Mouse (Mus musculus) lung, postnatal 0 days (tissue): Measurements from ENCODE around the gene Sptb.

Experiments used
- CTCF ChIP-seq: IDR thresholded peaks from 2 replicates; pipeline ENCODE4 v1.5.1; 2016; ENCODE audit warnings: antibody characterized with exemption, mild to moderate bottlenecking
- EP300 ChIP-seq: IDR thresholded peaks from 2 replicates; pipeline ENCODE4 v1.6.1; 2016; ENCODE audit warnings: antibody characterized with exemption, mild to moderate bottlenecking, control low read depth

DNA sequence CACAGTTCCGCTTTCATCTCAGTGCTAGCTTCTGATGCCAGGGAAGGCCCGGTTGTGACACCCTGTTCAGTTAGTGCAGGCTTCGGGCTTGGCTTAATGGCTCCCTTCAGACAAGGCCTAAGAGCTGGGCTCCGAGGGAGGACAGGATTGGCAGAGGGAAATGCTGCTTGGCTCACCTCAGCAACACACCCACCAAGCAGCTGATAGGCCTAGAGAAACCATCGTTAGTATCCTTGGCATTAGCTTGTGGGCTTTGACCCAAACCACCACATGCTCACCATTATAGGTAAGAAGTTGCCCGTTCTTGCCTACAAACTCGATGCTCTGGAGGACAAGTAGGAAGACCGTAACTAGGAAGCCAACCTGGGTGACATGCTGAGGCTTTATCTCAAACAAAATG is 38.3 kb downstream of the Sptb start:
- TF ChIP-seq CTCF = no peak
- no peak for TF ChIP-seq EP300
